Mouse (Mus musculus) layer of hippocampus, postnatal 10 days (tissue): Measurements from ENCODE around the gene Maml2. TPM values are rescaled to one million over a fixed set of nuclear protein-coding genes. Genes with fewer than 3 reads are reported as not detected.

ENCODE experiments used
- DNase-seq, 2 experiments: peaks; one replicate each; pipeline ENCODE4 v3.0.0; 2021; ENCODE audit warnings: low spot score in 2 of 2
- total RNA-seq, 2 experiments: library from RNA; stranded (reverse); gene quantifications; 2 replicates each; pipeline ENCODE4 v1.2.3; 2021

The Maml2 gene
- total RNA-seq, 2 experiments from 2014 or later: 11.2 to 13.0 TPM

DNA sequence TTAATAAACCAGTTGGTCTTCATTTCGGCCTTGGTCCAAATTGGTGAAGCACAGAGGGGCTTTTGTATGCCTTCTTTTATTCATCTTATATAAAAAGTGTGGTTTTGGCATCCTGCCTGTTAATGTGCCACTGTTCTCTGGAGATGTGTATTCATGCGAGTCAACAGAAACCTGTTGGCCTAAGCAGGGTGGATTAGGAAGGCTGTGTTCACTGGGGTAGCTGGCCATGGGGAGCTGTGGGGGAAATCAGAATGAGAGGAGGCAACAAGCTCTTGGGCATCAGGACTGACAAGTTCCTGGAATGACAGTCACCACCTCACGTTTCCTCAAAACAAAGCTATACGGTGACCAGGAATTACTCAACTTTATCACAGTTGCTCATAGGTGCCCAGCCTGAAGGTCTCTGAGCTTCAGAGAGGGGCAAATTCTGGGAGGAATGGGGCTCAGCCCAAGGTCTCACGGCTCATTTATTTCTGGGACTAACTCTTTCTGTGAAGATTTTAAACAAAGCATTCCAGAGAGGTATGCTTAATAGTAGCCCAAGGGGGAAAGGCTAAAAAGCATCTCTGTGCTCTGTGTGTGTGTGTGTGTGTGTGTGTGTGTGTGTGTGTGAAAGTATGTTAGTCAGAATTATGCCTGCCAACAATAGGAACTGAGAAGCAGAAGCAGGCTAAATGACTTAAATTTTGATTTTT lies 228.0 kb downstream of the Maml2 start:
- no peak for DNase-seq

DNA sequence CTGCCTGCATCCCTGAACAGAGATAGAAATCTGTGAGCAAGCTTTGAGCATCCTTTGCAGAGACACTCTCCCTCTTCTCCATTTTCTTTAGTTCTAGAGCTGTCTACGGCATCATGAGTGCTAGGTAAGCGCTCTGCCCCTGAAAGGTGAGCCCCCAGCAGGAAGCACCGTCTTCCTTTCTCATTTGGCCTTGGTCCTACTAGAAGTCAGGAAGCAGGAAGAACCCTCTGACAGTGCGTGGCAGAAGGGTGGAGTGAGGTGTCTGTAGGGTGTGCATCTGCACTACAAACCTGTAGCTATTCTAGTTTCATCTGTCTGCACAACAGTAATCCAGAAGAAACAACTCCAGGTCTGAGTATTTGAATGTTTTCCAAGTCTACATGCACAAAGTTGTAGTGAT lies 232.8 kb downstream of the Maml2 start:
- DNase-seq: no peak

GRCm38 (mm10) chr9:13533076-13533707 lies 235.4 kb downstream of the Maml2 start:
- no peak for DNase-seq

GRCm38 (mm10) chr9:13535803-13536202 lies 238.0 kb downstream of the Maml2 start:
- no peak for DNase-seq

DNA sequence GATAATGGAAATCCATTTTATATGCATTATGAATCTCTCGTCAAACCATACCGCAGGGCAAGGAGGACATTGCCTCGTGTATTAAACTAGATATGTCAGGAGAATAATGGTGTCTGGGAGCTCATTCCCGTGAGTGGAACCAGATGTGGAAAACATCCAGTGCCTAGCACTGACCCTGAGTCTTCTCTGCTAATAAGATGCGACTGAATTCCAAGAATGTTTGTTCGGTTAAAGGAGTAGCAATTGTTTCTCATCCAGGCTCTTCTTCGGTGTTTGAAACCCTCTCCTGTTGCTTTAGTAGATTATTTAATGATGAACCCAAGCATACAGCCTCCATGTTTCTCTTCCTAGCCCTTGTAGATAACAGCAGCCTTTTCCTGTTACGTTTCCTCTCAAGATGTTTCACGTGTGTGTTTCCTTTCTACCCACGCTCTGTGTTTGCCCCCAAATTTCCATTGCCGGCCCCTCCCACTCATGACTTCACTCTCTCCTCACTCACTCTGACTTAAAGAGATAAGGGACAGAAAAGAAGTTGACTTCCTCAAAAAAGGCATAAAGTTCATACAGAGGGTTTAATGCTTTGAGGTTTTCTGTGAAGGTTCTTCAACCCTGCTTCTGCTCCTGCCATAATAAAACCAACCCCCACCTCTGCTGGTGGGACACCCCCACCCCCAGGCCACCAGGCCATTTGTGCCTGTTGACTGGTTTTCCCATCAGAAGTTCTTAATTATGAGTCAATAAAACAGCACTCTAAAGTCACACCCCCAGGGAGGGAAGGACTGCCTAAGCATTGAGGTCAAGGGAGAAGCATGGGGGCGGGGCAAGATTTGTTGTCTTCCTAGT lies 238.9 kb downstream of the Maml2 start:
- no peak for DNase-seq

DNA sequence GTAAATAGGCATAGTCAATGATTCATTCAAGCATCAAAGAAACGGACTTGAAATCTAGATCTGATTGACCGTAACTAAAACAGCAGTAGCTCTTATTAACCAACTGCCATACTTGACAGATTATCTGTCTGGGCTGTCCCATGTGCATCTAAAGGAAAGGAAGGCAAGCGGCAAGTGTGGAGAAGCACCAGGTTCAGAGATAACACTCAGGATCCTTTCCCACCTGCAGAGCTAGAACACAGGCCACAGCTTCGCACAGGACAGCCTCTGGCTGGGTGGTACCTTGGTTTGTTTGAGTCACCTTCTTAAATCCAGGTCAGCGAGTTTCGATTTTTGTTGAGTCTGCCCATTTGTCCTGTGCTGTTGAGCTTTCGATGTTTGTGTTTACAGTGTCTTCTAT lies 240.4 kb downstream of the Maml2 start:
- no peak for DNase-seq

DNA sequence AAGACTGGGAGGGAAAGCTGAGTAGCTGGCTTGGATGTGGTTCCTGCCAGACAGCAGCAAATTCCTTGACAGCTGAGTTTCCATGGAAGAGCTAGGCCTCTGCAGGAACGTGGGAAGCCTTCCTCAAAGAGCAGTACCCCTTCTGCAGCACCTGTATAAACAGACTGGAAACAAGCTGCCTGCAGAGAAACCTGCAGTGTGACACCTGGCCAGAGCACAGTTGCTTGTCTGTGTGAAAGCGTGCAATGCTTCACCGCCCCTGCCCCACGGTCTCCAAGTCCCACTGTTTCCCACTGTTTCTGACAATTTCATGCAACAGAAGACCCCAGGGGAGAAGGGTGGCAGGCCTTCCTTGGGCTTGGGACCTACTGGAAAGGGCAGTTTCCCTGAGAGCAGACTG lies 241.8 kb downstream of the Maml2 start:
- no peak for DNase-seq

GRCm38 (mm10) chr9:13540227-13540626 lies 242.5 kb downstream of the Maml2 start:
- no peak for DNase-seq

DNA sequence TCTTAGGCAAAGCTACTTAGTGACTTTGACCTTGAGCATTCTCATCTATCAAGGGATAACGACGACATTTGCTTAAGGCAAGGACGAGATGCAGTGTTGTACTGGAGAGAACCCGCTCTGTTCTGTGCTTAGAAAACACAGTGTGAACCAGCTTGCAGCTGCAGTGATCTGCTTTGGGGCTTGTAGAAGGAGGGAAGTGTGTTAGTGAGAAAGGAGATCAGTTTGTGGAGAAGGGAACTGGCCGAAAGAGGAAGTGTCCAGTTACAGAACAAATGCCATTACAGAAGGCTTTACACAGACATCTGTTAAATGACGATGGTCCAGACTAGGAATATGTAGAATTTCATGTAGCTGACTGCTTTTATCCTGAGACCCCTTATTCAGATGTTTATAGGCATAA lies 243.0 kb downstream of the Maml2 start:
- DNase-seq: no peak

DNA sequence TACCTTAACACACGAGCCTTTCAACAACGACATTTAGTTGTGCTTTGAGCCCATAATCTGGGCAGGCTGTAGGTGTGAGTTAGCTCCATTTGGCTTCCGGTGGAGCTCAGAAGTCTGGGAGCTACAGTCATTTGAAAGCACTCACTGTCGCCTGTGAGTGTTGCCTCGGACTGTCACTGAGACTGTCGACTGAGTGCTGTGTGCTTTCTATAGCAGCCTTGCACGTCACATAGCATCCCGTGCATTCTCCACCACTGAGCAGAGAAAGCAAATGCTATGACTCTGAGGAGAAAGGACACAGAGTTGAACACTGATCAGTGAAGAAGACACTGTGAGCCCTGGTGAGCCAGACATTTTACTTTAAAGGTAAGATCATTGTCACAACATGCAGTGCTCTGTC lies 245.4 kb downstream of the Maml2 start:
- DNase-seq: no peak

- no peak for DNase-seq
Observed at GRCm38 (mm10) chr9:13544133-13544532, 246.4 kb downstream of the Maml2 start.

DNA sequence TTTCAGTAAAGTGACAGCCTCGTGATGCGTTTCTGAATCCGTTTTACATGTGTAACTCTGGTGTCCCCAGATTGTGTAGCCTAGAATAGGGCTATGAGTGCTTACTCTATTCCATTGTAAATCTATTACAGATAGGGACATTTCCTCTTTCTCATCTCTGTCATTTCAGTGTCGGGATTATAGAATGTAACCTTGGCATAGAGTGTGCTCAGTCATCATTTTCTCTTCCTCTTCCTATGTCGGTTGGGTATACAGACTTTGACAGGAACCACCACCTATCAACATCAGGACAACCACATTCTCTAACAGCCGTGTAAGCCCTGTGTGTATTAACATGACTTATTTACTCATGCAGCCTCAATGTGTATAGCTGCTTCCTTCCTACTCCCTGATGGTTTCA lies 248.0 kb downstream of the Maml2 start:
- DNase-seq: no peak

DNA sequence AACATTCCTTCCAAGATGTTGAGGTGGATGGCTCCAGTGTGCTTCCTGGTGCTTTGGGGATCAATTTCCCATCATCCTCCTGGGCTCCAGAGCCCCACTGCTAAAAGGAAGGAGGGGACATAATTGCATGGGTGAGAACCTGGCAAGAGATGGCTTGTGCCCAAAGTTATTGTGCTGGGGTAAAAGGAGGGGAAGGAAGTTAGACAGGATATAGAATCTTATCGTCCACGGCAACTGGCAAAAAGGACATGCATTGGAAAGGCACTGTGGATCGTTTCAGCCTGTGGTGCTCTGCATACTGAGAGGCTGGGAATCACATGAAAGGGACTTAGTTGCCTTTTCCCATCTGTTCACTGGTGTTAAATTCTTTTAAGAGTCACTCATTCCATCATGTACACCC lies 252.2 kb downstream of the Maml2 start:
- DNase-seq: no peak

DNA sequence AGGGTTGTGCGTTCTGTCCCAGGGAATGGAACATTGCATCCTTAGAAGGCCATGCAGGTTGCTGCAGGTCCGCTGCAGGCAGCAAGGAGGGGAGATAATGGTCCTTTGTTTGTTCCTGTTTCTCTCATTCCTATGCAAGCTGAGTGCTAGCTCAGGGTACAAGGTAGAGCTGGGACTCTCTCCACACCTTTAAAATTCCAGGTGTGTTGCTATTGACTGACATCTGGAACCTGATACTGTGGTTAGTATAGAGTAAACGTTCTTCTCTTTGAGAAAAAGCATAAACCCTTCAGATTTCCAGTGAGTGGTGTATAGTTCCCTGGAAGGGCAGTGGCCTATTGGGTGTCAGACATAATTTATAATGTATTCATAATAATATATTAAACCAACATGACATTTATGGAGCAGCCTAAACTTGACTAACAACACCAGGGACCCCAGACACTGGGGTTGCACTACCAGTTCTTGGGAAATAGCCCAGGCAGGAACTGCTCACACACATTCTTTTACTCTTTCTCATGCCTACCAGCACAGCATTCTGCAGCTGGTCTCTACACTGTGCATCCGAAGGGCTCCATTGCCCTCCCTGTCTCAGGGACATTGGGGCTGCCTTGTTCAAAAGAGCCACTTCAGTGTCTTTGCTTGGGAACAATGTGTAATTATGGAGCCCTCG lies 254.8 kb downstream of the Maml2 start:
- DNase-seq: no peak

DNA sequence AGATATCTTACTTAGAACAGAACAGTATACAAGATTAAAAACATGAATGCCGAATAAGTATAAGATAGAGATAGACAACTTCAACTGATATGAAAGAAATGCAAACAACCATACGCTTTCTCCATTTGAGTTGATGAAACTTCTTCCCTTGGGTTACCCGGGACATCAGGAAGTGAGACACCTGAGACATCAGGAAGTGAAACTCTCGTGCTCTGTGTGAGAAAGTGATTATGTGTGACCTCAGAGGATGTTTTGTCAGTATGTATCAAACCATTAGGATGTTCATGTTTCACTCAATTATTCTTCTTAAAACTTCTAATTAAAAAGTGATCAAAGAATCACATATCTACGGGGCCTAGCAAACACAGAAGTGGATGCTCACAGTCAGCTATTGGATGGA lies 257.0 kb downstream of the Maml2 start:
- no peak for DNase-seq

DNA sequence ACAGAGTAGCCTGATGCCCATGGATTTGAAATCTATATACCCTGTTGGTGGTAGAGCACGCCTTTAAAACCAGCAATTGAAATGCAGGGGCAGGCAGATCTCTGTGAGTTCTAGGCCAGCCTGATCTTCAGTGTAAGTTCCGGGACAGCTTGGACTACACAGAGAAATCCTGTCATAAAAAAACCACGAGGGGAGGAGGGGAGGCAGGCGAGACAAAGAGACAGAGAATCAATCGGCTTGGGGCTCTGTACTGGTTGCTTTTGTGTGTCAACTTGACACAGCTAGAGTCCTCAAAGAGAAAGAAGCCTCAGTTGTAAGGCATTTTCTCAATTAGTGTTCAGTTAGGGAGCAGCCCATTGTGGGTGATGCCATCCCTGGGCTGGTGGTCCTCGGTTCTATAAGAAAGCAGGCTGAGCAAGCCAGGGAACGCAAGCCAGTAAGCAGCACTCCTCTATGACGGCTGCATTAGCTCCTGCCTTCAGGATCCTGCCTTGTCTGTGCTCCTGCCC lies 258.3 kb downstream of the Maml2 start:
- no peak for DNase-seq

DNA sequence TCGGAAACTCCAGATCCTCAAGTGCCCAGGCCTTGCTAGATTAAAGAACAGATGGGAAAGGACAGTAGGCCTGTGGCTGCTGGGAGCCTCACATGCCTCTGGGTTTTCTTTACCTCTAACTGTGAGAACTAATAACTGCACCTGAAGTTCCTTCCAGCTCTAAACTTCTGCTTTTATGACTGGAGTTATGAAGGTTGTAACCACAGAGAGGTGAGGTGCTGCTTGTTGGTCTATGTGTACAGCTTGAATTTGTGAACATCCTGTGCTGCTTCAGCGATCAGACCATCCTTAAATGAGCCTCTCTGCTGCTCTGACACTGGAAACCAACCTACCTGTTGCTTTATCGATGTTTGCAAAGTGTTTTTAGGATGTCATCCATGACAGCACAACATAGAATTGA lies 258.9 kb downstream of the Maml2 start:
- DNase-seq: no peak

DNA sequence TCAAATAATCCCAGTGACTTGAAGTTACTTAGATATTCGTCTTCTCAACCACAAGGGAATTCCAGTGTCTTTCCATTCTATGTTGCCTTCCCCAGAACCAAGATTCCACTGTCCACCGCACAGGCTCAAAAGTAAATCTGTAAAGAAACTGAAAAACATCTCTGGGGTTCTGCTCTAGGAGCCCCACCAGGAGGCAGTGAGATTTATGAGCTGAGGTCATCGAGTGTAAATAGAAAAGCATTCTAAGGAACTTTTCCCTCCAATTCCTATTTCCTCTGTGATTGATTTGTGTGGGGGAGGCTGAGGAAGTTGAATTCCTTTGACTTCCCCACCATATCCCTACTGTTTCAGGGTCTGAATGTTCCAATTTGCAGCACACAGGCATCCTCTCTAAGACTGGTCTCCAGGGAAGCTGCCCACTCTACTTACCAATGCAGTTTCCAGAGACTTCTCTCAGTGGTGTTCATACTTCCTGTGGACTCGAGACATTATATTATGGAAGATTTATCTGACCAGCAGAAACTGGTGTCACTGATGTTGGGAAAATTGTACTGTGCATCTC lies 261.1 kb downstream of the Maml2 start:
- no peak for DNase-seq

GRCm38 (mm10) chr9:13560651-13561050 lies 262.9 kb downstream of the Maml2 start:
- DNase-seq: no peak

DNA sequence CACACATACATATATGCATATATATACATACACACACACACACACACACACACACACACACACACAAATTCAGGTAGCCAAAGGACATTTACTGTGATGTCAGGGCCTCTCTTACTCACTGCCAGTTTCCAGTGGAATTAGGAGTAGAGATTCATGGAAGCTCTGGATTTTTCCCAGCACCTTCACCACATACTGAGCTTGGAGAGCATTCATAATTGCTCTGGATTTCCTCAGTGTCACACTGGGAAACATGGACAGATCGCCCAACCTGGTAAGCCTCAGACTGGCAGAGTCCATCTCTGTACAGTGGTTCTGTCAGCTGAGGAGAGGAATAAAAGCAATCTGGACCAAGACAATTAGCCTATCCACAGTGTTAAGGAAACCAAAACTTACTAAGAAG lies 263.6 kb downstream of the Maml2 start:
- no peak for DNase-seq
